Mouse (Mus musculus) limb, embryonic 15.5 days (tissue): ENCODE measurements around the gene Mfap5. TPM values are rescaled to one million over a fixed set of nuclear protein-coding genes. Genes with fewer than 3 reads are reported as not detected.
A peak's percentile ranks its signal among the peaks of the same experiment; 100 is the strongest.
"Not testable (repeated sequence)": the region's sequence is repeated elsewhere in the genome, so short reads cannot be mapped to it uniquely, and the experiment has no call there.

Experiments
- ATAC-seq: fragments of 200-750 bp; cut with Nextera tagmentation; 2 replicates; pipeline ENCODE4 v1.8.0; 2017; ENCODE audit warnings: low read depth, moderate TSS enrichment; ENCODE audit not compliant: insufficient number of reproducible peaks, low FRiP score, low TSS enrichment
- H3K27ac ChIP-seq: fragments of 300-500 bp; sonication (generic); 2 replicates; pipeline ENCODE4 v1.5.1; 2015; ENCODE audit warnings: moderate library complexity, mild to moderate bottlenecking, inconsistent platforms
- H3K27me3 ChIP-seq: fragments of 300-500 bp; sonication (generic); 2 replicates; pipeline ENCODE4 v1.6.1; 2015; ENCODE audit warnings: inconsistent platforms
- H3K36me3 ChIP-seq: fragments of 300-500 bp; sonication (generic); 2 replicates; pipeline ENCODE4 v1.6.1; 2015; ENCODE audit warnings: inconsistent platforms
- H3K4me1 ChIP-seq: fragments of 300-500 bp; sonication (generic); 2 replicates; pipeline ENCODE4 v1.6.1; 2015; ENCODE audit warnings: inconsistent platforms
- H3K4me2 ChIP-seq: fragments of 300-500 bp; sonication (generic); 2 replicates; pipeline ENCODE4 v1.6.1; 2015; ENCODE audit warnings: mild to moderate bottlenecking, inconsistent platforms
- H3K4me3 ChIP-seq: fragments of 300-500 bp; sonication (generic); 2 replicates; pipeline ENCODE4 v1.5.1; 2015; ENCODE audit warnings: mild to moderate bottlenecking, inconsistent platforms
- H3K9ac ChIP-seq: fragments of 300-500 bp; sonication (generic); 2 replicates; pipeline ENCODE4 v1.6.1; 2015; ENCODE audit warnings: inconsistent platforms
- H3K9me3 ChIP-seq: fragments of 300-500 bp; sonication (generic); 2 replicates; pipeline ENCODE4 v1.6.1; 2016; ENCODE audit warnings: inconsistent platforms
- WGBS: fragments of 180-500 bp; shearing (Covaris S2); methylation state at CpG from one replicate; pipeline ENCODE4 v1.1.7; 2015; 5-methylcytosine and 5-hydroxymethylcytosine counted together
- polyA plus RNA-seq: library from polyadenylated mRNA; unstranded; fragments of >200 nt; fragmentation: Nextera tagmentation; extraction: Ambion mirVana; gene quantifications from 2 replicates; pipeline ENCODE4 v1.2.1, GENCODE M21; 2015

Mfap5 gene
- polyA plus RNA-seq, 1 experiment from 2014 or later, result 63.6 TPM

DNA sequence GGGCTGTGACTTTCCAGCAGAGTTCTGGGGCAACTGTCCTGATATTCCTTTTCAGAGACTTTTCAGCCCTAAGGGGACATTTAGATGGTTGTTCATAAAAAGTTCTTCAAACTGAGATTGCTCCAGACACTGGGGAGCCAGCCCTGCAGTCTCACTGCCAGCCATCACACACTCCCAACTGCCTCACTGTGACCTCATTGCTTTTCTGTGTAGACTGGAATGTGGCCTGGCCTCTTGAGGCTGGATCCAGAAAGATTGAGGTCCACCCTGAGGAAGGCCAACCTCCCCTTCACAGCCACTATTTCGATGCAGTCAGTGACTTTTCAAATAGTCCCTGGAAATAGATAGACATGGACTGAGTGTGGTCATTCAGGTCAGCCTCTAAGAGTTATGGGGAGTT, 12.0 kb downstream of the Mfap5 start:
- Histone ChIP-seq H3K4me2 (no peak overlapping the region), H3K27me3 (no peaks in the 10 kb centered on the region), H3K36me3 (no peaks in the 10 kb centered on the region), H3K9me3 (no peaks in the 10 kb centered on the region), H3K9ac (no peak overlapping the region), H3K27ac (no peak overlapping the region), H3K4me3 (no peak overlapping the region), H3K4me1 (no peaks in the 10 kb centered on the region)
- WGBS, result 71% methylated on average over 1 of the region's 1 CpGs
- no peak for ATAC-seq

DNA sequence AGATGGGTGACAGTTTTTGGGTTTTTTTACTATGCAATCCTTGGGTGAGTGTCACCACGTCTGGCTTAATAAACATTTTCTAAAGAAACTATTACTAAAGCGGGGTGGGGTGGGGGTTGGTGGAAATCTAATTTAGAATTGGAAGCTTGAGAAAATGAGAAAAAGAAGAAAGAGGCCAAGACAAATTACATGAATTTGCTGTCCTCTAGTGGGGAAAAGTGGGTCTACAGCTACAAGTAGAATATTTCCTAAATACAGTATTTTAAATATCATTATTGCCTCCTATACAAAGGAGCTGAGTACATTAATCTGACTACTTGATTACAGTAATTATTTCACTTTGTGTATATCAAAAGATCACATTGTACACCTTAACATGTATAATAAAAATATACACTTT, 13.7 kb downstream of the Mfap5 start:
- Histone ChIP-seq H3K4me1 (no peaks in the 10 kb centered on the region; the same call in 1 of the 2 replicates), H3K9me3 (no peaks in the 10 kb centered on the region), H3K27me3 (no peaks in the 10 kb centered on the region), H3K36me3 (no peaks in the 10 kb centered on the region), H3K27ac (no peak overlapping the region), H3K9ac (no peak overlapping the region), H3K4me3 (no peak overlapping the region), H3K4me2 (no peak overlapping the region)
- 31% methylated on average over 2 of the region's 2 CpGs for WGBS
- ATAC-seq, result no peak

DNA sequence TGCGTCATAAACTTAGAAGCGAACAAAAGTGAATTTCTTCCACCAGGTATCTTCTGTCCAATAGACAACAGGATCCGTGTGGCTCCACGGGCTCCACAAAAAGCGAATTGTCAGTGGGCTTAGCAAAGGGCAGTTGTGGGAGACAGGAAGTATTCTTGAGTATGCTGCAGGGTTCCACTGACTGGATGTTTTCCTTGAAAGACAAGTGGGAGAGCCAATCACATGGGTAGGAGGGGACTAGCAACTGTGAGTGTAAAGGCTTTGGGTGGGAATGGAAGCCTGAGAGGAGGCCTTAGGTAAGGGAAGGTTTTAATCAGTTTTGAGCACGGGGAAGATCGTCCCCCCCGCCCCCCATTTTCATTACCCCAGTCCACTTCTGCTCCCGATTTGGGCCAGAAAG, 16.9 kb downstream of the Mfap5 start:
- Histone ChIP-seq H3K36me3 (no peaks in the 10 kb centered on the region), H3K9ac (no peak overlapping the region), H3K4me2 (no peak overlapping the region), H3K27me3 (no peaks in the 10 kb centered on the region), H3K9me3 (no peaks in the 10 kb centered on the region), H3K4me3 (no peak overlapping the region), H3K27ac (no peak overlapping the region), H3K4me1 (no peaks in the 10 kb centered on the region; the same call in 1 of the 2 replicates)
- WGBS, result 55% methylated on average over 9 of the region's 9 CpGs
- no peak for ATAC-seq

DNA sequence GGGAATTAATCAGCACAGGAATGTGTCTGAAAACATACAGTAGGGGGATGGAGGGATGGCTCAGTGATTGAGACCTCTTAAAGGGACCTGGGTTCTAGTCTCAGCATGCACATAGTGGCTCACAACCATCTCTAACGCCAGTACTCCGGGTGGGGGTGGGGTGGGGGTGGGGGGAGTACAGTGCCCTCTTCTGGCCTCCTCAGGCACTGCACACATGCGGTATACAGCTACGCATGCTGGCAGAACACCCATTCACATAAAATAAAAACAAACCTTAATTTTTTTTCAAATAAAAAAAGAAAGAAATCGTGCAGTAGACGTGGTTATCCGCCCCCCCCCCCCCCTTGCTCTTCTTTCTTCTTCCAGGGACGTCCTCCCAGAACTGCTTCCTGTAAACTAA, 17.6 kb downstream of the Mfap5 start:
- WGBS, result 80% methylated on average over 8 of the region's 8 CpGs
- H3K27me3 ChIP-seq, result no peaks in the 10 kb centered on the region
- no peak overlapping the region for H3K4me3 ChIP-seq
- H3K4me1 ChIP-seq, result no peaks in the 10 kb centered on the region; the same call in 1 of the 2 replicates
- H3K4me2 ChIP-seq, result no peak overlapping the region
- no peaks in the 10 kb centered on the region for H3K9me3 ChIP-seq
- no peak for ATAC-seq
- no peak overlapping the region for H3K9ac ChIP-seq
- H3K36me3 ChIP-seq, result no peaks in the 10 kb centered on the region
- no peak overlapping the region for H3K27ac ChIP-seq

GRCm38 (mm10) chr6:122527596-122527995, 22.0 kb downstream of the Mfap5 start:
- Histone ChIP-seq H3K4me1 (no peaks in the 10 kb centered on the region; the same call in 1 of the 2 replicates), H3K9me3 (no peaks in the 10 kb centered on the region), H3K4me3 (no peak overlapping the region), H3K27ac (no peak overlapping the region), H3K27me3 (no peaks in the 10 kb centered on the region), H3K4me2 (no peak overlapping the region), H3K36me3 (no peaks in the 10 kb centered on the region), H3K9ac (no peak overlapping the region)
- ATAC-seq, result no peak
- 30% methylated on average over 12 of the region's 12 CpGs for WGBS

DNA sequence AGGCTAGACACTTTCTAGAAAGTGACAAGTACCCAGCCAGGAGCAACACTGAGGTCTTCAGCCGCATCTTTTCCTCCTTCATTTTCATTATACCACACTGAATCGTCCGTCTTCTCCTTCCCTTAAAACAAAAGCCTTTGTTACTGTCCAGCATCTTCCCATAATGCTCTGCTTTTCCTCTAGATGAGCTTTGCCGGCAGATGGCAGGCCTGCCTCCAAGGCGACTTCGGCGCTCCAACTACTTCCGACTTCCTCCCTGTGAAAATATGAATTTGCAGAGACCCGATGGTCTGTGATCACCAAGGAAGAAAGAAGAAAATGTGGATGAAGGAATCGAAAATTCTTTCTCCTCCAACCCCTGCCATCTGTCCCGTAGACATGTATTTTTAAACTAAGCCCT, 22.5 kb downstream of the Mfap5 start:
- Histone ChIP-seq H3K4me1 (peaks cover 5% of the 10 kb centered on the region), H3K27me3 (no peaks in the 10 kb centered on the region), H3K4me2 (no peak overlapping the region), H3K9me3 (no peaks in the 10 kb centered on the region), H3K9ac (no peak overlapping the region), H3K27ac (no peak overlapping the region), H3K4me3 (no peak overlapping the region), H3K36me3 (no peaks in the 10 kb centered on the region)
- no peak for ATAC-seq
- 76% methylated on average over 11 of the region's 11 CpGs for WGBS

- H3K36me3 ChIP-seq, result no peaks in the 10 kb centered on the region
- H3K9ac ChIP-seq, result no peak overlapping the region
- peaks cover 6% of the 10 kb centered on the region for H3K4me1 ChIP-seq
- ATAC-seq, result no peak
- no peak overlapping the region for H3K4me2 ChIP-seq
- no peaks in the 10 kb centered on the region for H3K9me3 ChIP-seq
- H3K27ac ChIP-seq, result no peak overlapping the region
- no peak overlapping the region for H3K4me3 ChIP-seq
- H3K27me3 ChIP-seq, result no peaks in the 10 kb centered on the region
- 60% methylated on average over 8 of the region's 8 CpGs for whole genome bisulfite sequencing
Measured at GRCm38 (mm10) chr6:122531466-122532174, 26.0 kb downstream of the Mfap5 start.

DNA sequence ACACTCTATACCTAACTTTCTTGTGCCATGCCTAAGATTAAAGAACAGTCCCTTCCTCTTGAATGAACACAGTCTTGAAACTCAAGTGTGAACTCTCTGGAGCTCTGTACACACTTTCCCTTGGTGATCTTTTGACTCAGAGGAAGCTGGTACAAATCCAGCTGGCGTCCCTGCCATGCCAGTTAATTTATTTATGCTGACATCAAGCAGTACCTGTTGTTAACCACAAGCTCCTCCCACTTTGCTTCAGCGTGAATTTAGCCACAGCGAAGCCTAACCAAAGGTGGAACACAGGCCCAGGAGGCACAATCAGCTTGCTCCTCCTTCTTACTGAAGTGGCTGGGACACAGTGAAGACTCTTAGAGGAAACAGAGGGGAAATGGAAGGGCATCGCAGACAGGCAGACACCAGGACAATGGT, 27.2 kb downstream of the Mfap5 start:
- Histone ChIP-seq H3K27me3 (no peaks in the 10 kb centered on the region), H3K4me1 (peaks cover 6% of the 10 kb centered on the region), H3K9me3 (no peaks in the 10 kb centered on the region), H3K36me3 (no peaks in the 10 kb centered on the region), H3K9ac (no peak overlapping the region), H3K4me3 (no peak overlapping the region), H3K27ac (no peak overlapping the region), H3K4me2 (0 out of 2 replicates have a peak overlapping the region, but pooled peaks have one; percentile 7)
- 7% methylated on average over 4 of the region's 4 CpGs for whole genome bisulfite sequencing
- ATAC-seq, result no peak

DNA sequence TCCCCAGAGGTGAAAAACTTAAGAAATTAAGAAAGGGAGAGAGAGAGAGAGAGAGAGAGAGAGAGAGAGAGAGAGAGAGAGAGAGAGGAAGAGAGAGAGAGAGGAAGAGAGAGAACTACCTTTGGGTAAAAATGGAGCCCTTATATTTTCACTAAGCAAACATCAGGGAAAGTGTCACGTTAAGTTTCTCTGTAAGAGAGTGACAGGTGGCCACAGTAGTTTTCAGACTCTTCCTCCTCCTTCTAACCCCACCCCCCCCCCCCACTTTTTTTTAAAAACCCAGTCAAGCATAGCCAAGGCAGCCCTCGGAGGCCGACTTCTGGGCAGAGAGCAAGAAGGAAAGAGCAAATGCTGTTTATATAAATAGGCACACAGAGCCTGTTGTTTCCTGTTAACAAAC, 28.4 kb downstream of the Mfap5 start:
- Histone ChIP-seq H3K4me2 (no peak overlapping the region), H3K4me1 (peaks cover 6% of the 10 kb centered on the region), H3K9me3 (no peaks in the 10 kb centered on the region), H3K27me3 (no peaks in the 10 kb centered on the region), H3K27ac (no peak overlapping the region), H3K9ac (no peak overlapping the region), H3K36me3 (no peaks in the 10 kb centered on the region), H3K4me3 (no peak overlapping the region)
- ATAC-seq, result no peak
- 55% methylated on average over 3 of the region's 3 CpGs for WGBS

GRCm38 (mm10) chr6:122539564-122539963, 33.9 kb downstream of the Mfap5 start:
- Histone ChIP-seq H3K4me2 (no peak overlapping the region), H3K9me3 (no peaks in the 10 kb centered on the region), H3K36me3 (no peaks in the 10 kb centered on the region), H3K27me3 (no peaks in the 10 kb centered on the region), H3K4me1 (no peaks in the 10 kb centered on the region), H3K9ac (no peak overlapping the region), H3K4me3 (no peak overlapping the region), H3K27ac (no peak overlapping the region)
- no peak for ATAC-seq
- 88% methylated on average over 9 of the region's 9 CpGs for WGBS

DNA sequence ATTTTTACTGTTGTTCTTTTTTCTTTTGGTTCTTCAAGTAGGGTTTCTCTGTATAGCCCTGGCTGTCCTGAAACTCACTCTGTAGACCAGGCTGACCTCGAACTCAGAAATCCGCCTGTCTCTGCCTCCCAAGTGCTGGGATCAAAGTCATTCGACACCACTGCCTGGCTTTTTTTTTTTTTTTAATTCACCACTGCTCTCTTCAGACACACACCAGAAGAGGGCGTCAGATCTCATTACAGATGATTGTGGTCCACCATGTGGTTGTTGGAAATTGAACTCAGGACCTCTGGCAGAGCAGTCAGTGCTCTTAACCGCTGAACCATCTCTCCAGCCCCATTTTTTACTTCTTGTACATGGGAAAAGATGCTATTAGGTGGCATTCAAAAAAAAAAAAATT, 36.8 kb downstream of the Mfap5 start:
- H3K4me3 ChIP-seq, H3K27me3 ChIP-seq, H3K9ac ChIP-seq, H3K9me3 ChIP-seq, H3K4me2 ChIP-seq, H3K36me3 ChIP-seq, H3K27ac ChIP-seq, ATAC-seq: not testable (repeated sequence)
- 81% methylated on average over 5 of the region's 5 CpGs for WGBS
- H3K4me1 ChIP-seq, result peaks cover 12% of the 10 kb centered on the region; the same call in 1 of the 2 replicates

DNA sequence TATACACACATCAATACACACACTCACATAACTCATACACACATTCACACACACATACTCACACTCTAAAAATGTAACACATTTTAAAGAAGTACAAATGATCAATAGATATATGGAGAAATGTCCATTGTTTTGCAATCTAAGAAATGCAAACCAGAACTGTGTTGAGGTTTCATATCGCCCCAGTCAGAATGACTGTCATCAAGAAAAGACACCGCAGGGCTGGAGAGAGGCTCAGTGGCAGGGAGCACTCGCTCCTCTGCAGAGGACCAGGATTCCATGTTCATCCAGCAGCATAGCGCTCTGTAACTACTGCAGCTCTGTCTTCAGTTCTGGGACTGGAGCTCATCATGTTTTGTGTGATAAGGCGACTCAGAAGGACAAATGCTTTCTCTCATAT, 37.9 kb downstream of the Mfap5 start:
- WGBS, result 88% methylated on average over 5 of the region's 5 CpGs
- H3K9me3 ChIP-seq, result no peaks in the 10 kb centered on the region
- no peak overlapping the region for H3K27ac ChIP-seq
- H3K27me3 ChIP-seq, result no peaks in the 10 kb centered on the region
- no peaks in the 10 kb centered on the region for H3K36me3 ChIP-seq
- H3K4me2 ChIP-seq, result no peak overlapping the region
- no peak overlapping the region for H3K9ac ChIP-seq
- H3K4me3 ChIP-seq, result no peak overlapping the region
- no peak for ATAC-seq
- H3K4me1 ChIP-seq, result peaks cover 12% of the 10 kb centered on the region; the same call in 1 of the 2 replicates
